Mouse (Mus musculus): ENCODE measurements at regions not wholly inside any gene's neighbourhood (a gene's known extent, or its start where the extent isn't known, plus 50 kb on each side); places are given as distances from the start of the nearest gene placed in this dataset.

DNA sequence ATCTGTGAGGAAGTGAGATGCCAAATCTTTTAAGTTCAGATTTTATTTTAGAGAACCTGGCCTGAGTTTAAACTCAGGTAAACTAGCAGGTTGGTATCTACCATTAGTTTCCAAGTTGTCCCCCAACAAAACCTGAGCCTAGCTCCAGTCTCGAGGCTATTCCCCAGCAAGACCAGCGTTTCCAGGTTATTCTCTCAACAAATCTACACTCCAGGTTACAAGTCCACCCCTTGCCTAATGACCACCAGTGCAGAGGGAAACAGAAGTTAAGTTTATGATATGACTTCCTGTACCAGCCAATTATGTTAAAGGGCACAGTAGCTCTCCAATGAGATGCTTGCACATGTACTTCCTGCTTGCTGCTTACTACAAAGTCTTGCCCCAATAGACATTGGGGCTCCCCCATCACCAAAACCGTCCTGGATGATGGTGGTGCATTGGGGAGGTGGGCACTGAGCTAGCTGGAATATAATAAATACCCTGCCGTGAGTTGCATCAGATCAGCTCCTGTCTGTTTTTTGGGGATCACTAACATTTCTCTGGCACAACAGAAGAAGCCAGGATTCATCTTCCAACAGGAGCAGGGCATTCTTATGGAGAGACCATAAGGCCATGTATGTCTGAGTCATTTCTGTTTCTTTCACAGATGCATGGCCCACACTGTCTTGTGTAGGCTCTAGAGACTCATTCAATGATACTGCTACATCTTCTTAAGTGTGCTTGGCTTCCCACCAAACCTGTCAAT is 111.2 kb upstream of the Cpsf6 start:
- TF ChIP-seq POLR2A (IDR thresholded peaks at IDR 0.05; ENCODE audit: control insufficient read depth, low read depth, low read length) (no peak), CTCF (IDR thresholded peaks at IDR 0.05; ENCODE audit: control insufficient read depth, insufficient read depth, insufficient replicate concordance, low read depth, low read length) (no peak)
- H3K27me3 ChIP-seq (ENCODE audit: control insufficient read depth, insufficient read depth, low read length) = no peaks in the 10 kb centered on the region

DNA sequence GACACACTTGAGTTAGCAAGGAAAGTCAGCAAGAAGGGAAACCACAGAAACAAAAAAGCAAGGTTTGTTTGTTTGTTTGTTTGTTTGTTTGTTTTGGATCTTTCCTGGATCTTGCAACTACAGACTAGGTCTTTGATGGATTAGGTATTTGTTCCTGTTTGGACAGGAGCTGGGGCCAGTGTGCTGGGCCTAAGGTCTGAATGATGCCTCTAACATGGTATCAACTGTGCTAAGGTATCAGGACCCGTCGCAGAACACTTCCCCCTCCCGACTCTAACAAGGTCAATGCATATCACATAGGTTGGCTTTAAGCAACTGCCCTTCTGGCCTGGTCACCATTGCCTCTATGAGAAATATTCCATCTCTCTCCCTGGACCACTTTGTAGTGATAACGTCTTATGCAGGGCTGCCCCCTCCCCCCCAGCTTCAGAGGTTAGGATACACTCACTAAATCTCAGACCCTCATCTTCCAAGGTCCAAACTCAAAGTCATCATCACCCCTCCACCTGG is 103.3 kb upstream of the Cpsf6 start:
- Histone ChIP-seq H3K4me3 (ENCODE audit: control insufficient read depth, low read depth, low read length) (no peak overlapping the region), H3K27ac (ENCODE audit: control insufficient read depth, insufficient read depth, low read depth, low read length) (no peak overlapping the region)
- TF ChIP-seq POLR2A (IDR thresholded peaks at IDR 0.05; ENCODE audit: control insufficient read depth, low read depth, low read length) = no peak
- no peak for TF ChIP-seq CTCF (IDR thresholded peaks at IDR 0.05; ENCODE audit: control insufficient read depth, insufficient read depth, insufficient replicate concordance, low read depth, low read length)

More for the DNA sequence above, 111.2 kb upstream of the Cpsf6 start:
- H3K27ac ChIP-seq (ENCODE audit: control insufficient read depth, insufficient read depth, low read depth, low read length) = no peak overlapping the region
- no peak overlapping the region for H3K4me3 ChIP-seq (ENCODE audit: control insufficient read depth, low read depth, low read length)
- H3K4me1 ChIP-seq (ENCODE audit: control insufficient read depth, insufficient read depth, low read length) = no peaks in the 10 kb centered on the region; the same call in 1 of the 2 replicates
- H3K36me3 ChIP-seq (ENCODE audit: control insufficient read depth, insufficient read depth, low read length) = no peaks in the 10 kb centered on the region

DNA sequence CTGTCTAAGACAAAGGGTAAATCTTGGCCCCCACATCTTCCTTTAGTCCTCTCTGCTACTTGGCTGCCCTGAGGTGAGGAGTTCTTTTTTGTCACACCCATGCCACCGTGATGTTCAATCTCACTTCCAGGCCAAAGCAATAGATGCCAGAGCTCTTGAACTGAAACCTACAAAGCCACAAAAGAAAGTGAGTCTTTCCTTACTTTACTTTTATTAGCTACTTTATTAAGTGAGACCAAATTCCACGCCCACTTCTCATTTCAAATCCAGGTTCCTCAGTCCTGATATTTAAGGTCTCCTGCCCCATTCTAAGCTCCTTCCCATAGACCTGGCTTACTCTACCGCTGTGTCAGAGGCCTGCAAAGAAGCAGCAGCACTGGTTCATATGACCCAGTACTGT is 102.5 kb upstream of the Cpsf6 start:
- H3K27me3 ChIP-seq (ENCODE audit: control insufficient read depth, insufficient read depth, low read length) = no peaks in the 10 kb centered on the region
- H3K4me3 ChIP-seq (ENCODE audit: control insufficient read depth, low read depth, low read length) = no peak overlapping the region
- H3K27ac ChIP-seq (ENCODE audit: control insufficient read depth, insufficient read depth, low read depth, low read length) = no peak overlapping the region
- no peaks in the 10 kb centered on the region for H3K36me3 ChIP-seq (ENCODE audit: control insufficient read depth, insufficient read depth, low read length)
- TF ChIP-seq POLR2A (IDR thresholded peaks at IDR 0.05; ENCODE audit: control insufficient read depth, low read depth, low read length) (no peak), CTCF (IDR thresholded peaks at IDR 0.05; ENCODE audit: control insufficient read depth, insufficient read depth, insufficient replicate concordance, low read depth, low read length) (no peak)
- peaks cover 2% of the 10 kb centered on the region; the same call in 1 of the 2 replicates for H3K4me1 ChIP-seq (ENCODE audit: control insufficient read depth, insufficient read depth, low read length)

More for the DNA sequence above, 103.3 kb upstream of the Cpsf6 start:
- H3K27me3 ChIP-seq (ENCODE audit: control insufficient read depth, insufficient read depth, low read length) = no peaks in the 10 kb centered on the region
- peaks cover under 1% of the 10 kb centered on the region; the same call in 1 of the 2 replicates for H3K4me1 ChIP-seq (ENCODE audit: control insufficient read depth, insufficient read depth, low read length)
- H3K36me3 ChIP-seq (ENCODE audit: control insufficient read depth, insufficient read depth, low read length) = no peaks in the 10 kb centered on the region

DNA sequence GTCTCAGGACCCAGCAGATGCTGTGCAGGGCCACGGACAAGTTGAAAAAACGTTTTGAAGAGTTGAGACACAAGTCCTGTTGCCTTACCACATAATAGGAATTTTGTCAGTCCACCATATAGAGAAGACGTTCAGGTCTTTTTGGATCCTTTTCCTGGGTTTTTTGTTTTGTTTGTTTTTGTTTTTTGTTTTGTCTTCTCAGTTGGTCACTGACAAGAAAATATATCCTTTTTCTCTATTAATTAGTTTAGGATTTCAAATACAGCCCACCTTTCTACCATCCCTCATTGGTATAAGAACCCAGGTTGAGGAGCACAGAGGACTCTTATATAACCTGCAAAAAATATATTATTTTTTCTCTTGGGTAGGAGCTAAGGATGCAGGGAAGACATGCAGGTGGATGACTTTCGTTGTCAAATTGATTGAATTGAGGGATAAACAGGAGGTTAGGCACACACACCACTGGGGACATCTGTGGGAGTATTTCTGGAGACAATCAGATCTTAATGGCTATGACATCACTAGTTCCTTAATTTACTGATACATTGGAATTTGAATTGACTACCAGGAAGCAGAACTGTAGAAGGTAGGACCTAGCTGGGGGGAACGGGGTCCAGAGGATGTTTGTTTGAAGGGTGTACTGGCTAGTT is 101.7 kb upstream of the Cpsf6 start:
- no peak for TF ChIP-seq POLR2A (IDR thresholded peaks at IDR 0.05; ENCODE audit: control insufficient read depth, low read depth, low read length)
- TF ChIP-seq CTCF (IDR thresholded peaks at IDR 0.05; ENCODE audit: control insufficient read depth, insufficient read depth, insufficient replicate concordance, low read depth, low read length) = no peak
- Histone ChIP-seq H3K4me1 (ENCODE audit: control insufficient read depth, insufficient read depth, low read length) (peaks cover 2% of the 10 kb centered on the region; the same call in 1 of the 2 replicates), H3K27ac (ENCODE audit: control insufficient read depth, insufficient read depth, low read depth, low read length) (no peak overlapping the region)

DNA sequence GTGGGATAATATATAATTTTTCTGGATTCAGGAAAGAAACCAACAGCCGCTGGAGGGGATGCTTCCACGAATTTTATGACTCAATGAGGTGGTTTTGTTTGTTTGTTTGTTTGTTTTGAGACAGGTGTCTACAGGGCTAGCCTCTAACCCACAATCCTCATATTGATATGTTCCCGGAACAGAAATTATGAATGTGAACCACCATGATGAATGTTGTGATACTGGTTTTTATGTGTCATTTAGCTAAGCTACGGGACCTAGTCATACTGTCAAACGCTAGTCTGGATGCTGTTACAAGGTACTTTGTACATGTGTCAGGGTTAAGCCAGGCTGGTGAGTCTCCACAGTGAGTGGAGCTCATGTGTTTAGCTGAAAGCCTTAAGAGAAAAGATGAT is 100.6 kb upstream of the Cpsf6 start:
- H3K4me3 ChIP-seq (ENCODE audit: control insufficient read depth, low read depth, low read length) = no peak overlapping the region
- H3K36me3 ChIP-seq (ENCODE audit: control insufficient read depth, insufficient read depth, low read length) = no peaks in the 10 kb centered on the region
- H3K27me3 ChIP-seq (ENCODE audit: control insufficient read depth, insufficient read depth, low read length) = no peaks in the 10 kb centered on the region
- peaks cover 2% of the 10 kb centered on the region; the same call in 1 of the 2 replicates for H3K4me1 ChIP-seq (ENCODE audit: control insufficient read depth, insufficient read depth, low read length)
- TF ChIP-seq CTCF (IDR thresholded peaks at IDR 0.05; ENCODE audit: control insufficient read depth, insufficient read depth, insufficient replicate concordance, low read depth, low read length) (no peak), POLR2A (IDR thresholded peaks at IDR 0.05; ENCODE audit: control insufficient read depth, low read depth, low read length) (no peak)
- no peak overlapping the region for H3K27ac ChIP-seq (ENCODE audit: control insufficient read depth, insufficient read depth, low read depth, low read length)

More for the DNA sequence above, 101.7 kb upstream of the Cpsf6 start:
- Histone ChIP-seq H3K27me3 (ENCODE audit: control insufficient read depth, insufficient read depth, low read length) (no peaks in the 10 kb centered on the region), H3K4me3 (ENCODE audit: control insufficient read depth, low read depth, low read length) (no peak overlapping the region), H3K36me3 (ENCODE audit: control insufficient read depth, insufficient read depth, low read length) (no peaks in the 10 kb centered on the region)

DNA sequence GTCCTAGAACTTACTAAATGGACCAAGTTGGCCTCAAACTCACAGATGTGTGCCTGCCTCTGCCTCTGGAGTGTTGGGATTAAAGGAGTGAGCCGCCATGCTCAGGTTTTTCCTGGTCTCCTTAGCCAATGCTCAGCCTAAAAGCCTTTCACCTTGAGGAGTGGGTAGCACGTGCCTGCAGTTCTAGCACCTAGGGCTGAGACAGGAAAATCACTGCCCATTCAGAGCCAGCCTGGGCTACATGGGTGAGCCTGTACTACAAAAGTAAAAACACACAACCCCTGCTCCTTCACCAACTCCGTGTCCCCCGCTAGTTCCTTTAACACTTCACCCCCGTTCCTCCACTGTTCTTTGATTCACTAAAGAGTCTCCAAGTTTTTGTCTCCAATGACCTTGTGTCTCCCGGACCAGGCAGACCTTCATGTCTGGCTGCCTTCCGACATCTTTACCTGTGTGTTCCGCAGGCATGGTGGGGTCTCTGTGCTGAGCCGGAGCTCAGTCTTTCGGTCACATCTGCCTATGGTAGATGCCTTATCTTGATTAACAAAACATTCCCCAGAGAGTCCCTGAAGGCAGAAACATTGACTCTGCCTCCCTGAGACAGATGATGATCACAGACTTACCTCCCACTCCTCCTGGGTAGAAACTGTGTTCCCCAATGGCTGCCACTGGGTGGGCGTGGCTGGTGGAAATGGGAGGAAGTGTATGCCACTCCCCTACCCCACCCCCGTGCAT is 100.1 kb upstream of the Cpsf6 start:
- no peaks in the 10 kb centered on the region for H3K36me3 ChIP-seq (ENCODE audit: control insufficient read depth, insufficient read depth, low read length)
- H3K27ac ChIP-seq (ENCODE audit: control insufficient read depth, insufficient read depth, low read depth, low read length) = no peak overlapping the region
- H3K4me3 ChIP-seq (ENCODE audit: control insufficient read depth, low read depth, low read length) = no peak overlapping the region
- H3K4me1 ChIP-seq (ENCODE audit: control insufficient read depth, insufficient read depth, low read length) = peaks cover 2% of the 10 kb centered on the region; the same call in 1 of the 2 replicates
- H3K27me3 ChIP-seq (ENCODE audit: control insufficient read depth, insufficient read depth, low read length) = no peaks in the 10 kb centered on the region
- TF ChIP-seq POLR2A (IDR thresholded peaks at IDR 0.05; ENCODE audit: control insufficient read depth, low read depth, low read length) (no peak), CTCF (IDR thresholded peaks at IDR 0.05; ENCODE audit: control insufficient read depth, insufficient read depth, insufficient replicate concordance, low read depth, low read length) (no peak)

DNA sequence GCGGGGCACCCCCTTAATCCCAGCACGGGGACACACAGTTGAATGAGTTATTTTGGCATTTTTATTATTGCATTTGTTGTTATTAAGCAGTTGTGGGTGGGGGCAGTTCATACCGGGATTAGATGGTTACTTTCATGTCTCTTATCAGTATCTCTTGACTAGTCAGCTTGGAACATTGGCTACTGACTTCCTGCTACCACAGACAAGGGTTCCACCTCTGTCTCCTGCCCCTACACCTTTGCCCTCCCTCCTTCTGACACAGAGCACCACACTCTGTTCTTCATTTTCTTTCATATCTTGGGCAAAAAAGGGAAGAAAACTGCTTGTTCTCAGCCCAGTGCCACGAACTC is 99.1 kb upstream of the Cpsf6 start:
- peaks cover 2% of the 10 kb centered on the region; the same call in 1 of the 2 replicates for H3K4me1 ChIP-seq (ENCODE audit: control insufficient read depth, insufficient read depth, low read length)
- no peaks in the 10 kb centered on the region for H3K27me3 ChIP-seq (ENCODE audit: control insufficient read depth, insufficient read depth, low read length)

More for the DNA sequence above, 99.1 kb upstream of the Cpsf6 start:
- TF ChIP-seq CTCF (IDR thresholded peaks at IDR 0.05; ENCODE audit: control insufficient read depth, insufficient read depth, insufficient replicate concordance, low read depth, low read length) (no peak), POLR2A (IDR thresholded peaks at IDR 0.05; ENCODE audit: control insufficient read depth, low read depth, low read length) (no peak)
- Histone ChIP-seq H3K27ac (ENCODE audit: control insufficient read depth, insufficient read depth, low read depth, low read length) (no peak overlapping the region), H3K4me3 (ENCODE audit: control insufficient read depth, low read depth, low read length) (no peak overlapping the region), H3K36me3 (ENCODE audit: control insufficient read depth, insufficient read depth, low read length) (no peaks in the 10 kb centered on the region)

All from testis, adult 2 months (tissue).